Mouse (Mus musculus) embryonic facial prominence, embryonic 13.5 days (tissue): ENCODE measurements around the gene Bcat1. TPM values are rescaled to one million over a fixed set of nuclear protein-coding genes. Genes with fewer than 3 reads are reported as not detected.

Experiments used
- ATAC-seq: fragments of 200-750 bp; cut with Nextera tagmentation; 2 replicates; pipeline ENCODE4 v1.8.0; 2017; ENCODE audit warnings: low read depth; ENCODE audit not compliant: insufficient number of reproducible peaks, insufficient read depth, low FRiP score, low TSS enrichment
- H3K27ac ChIP-seq: fragments of 300-500 bp; sonication (generic); 2 replicates; pipeline ENCODE4 v1.5.1; 2015; ENCODE audit warnings: moderate library complexity, mild to moderate bottlenecking, inconsistent platforms
- H3K27me3 ChIP-seq: fragments of 300-500 bp; sonication (generic); 2 replicates; pipeline ENCODE4 v1.6.1; 2015; ENCODE audit warnings: mild to moderate bottlenecking, inconsistent platforms
- H3K36me3 ChIP-seq: fragments of 300-500 bp; sonication (generic); 2 replicates; pipeline ENCODE4 v1.6.1; 2015; ENCODE audit warnings: mild to moderate bottlenecking, inconsistent platforms
- H3K4me1 ChIP-seq: fragments of 300-500 bp; sonication (generic); 2 replicates; pipeline ENCODE4 v1.6.1; 2015; ENCODE audit warnings: inconsistent platforms
- H3K4me2 ChIP-seq: fragments of 300-500 bp; sonication (generic); 2 replicates; pipeline ENCODE4 v1.6.1; 2015; ENCODE audit warnings: moderate library complexity, mild to moderate bottlenecking, inconsistent platforms
- H3K4me3 ChIP-seq: fragments of 300-500 bp; sonication (generic); 2 replicates; pipeline ENCODE4 v1.5.1; 2015; ENCODE audit warnings: mild to moderate bottlenecking, inconsistent platforms
- H3K9ac ChIP-seq: fragments of 300-500 bp; sonication (generic); 2 replicates; pipeline ENCODE4 v1.6.1; 2015; ENCODE audit warnings: mild to moderate bottlenecking, inconsistent platforms
- H3K9me3 ChIP-seq: fragments of 300-500 bp; sonication (generic); 2 replicates; pipeline ENCODE4 v1.6.1; 2016; ENCODE audit warnings: inconsistent platforms
- WGBS: fragments of 180-500 bp; shearing (Covaris S2); methylation state at CpG from one replicate; pipeline ENCODE4 v1.1.7; 2015; ENCODE audit warnings: mixed read lengths; 5-methylcytosine and 5-hydroxymethylcytosine counted together
- polyA plus RNA-seq: library from polyadenylated mRNA; unstranded; fragments of >200 nt; fragmentation: Nextera tagmentation; extraction: Ambion mirVana; gene quantifications from 2 replicates; pipeline ENCODE4 v1.2.1, GENCODE M21; 2015

The Bcat1 gene
- polyA plus RNA-seq, 1 experiment from 2014 or later, result 32.3 TPM

DNA sequence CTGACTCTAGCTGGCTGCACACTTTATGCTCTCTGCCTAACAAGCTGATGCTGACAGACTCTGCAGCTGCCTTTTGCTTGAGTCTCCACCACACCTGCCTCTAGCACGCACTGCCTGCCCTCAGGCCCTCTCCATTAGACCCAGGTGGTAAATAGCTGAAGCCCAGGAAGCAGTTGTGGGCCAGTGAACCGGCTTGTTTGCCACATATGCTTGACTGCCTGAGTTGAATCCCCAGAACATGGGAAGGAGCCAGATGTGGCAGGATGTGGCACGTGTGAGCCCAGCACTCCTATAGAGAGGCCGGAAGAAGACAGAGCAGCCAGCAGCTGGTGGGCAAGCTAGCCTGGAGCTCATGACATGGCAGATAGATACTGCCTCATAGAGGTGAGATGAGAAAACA, 55.4 kb downstream of the Bcat1 start:
- Histone ChIP-seq H3K9me3 (peaks cover 4% of the 10 kb centered on the region; the same call in 1 of the 2 replicates), H3K4me1 (no peaks in the 10 kb centered on the region), H3K4me3 (no peak overlapping the region), H3K36me3 (peaks cover 17% of the 10 kb centered on the region), H3K4me2 (no peak overlapping the region), H3K27ac (no peak overlapping the region), H3K9ac (no peak overlapping the region), H3K27me3 (no peaks in the 10 kb centered on the region)
- WGBS, result 76% methylated on average over 4 of the region's 4 CpGs
- no peak for ATAC-seq

DNA sequence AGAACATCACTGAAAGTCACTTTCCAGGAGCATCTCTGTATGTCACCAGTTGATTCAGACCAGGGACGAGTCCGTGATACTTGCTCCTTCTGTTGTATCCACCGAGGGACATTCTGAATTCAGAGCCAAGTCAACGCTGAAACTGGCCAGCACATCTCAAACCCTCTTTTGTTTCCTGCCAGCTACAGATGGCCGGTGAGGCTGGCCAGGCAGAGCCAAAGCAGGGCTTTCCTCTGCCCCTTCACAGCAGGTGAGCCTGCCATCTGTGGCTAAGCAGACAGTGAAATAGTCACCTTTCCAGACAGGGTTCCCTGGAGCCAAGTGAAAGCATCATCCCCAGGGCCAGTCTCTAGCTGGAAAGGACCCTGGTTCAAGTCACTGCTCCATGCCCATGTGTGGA, 57.7 kb downstream of the Bcat1 start:
- ATAC-seq, result no peak

DNA sequence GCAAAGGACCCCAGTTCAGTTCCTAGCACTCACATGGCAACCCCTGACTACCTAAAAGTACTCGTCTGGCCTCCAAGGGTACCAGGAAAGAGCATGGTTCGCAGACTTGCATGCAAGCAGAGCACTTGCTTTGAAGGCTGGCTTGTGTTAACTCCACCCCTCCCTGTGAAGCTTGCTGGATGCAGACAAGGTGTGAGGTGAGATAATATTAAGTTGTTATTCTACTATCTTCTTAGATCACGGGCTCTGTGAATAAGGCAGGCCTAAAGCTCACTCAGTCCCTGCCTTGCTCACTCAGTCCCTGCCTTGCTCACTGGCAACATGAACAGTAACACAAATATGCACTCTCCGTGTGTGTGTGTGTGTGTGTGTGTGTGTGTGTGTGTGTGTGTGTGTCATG, 58.5 kb downstream of the Bcat1 start:
- no peak overlapping the region for H3K27ac ChIP-seq
- no peak overlapping the region for H3K4me3 ChIP-seq
- no peak for ATAC-seq
- no peaks in the 10 kb centered on the region for H3K27me3 ChIP-seq
- 88% methylated on average over 4 of the region's 4 CpGs for WGBS
- H3K4me2 ChIP-seq, result no peak overlapping the region
- no peaks in the 10 kb centered on the region for H3K9me3 ChIP-seq
- peaks cover 17% of the 10 kb centered on the region for H3K36me3 ChIP-seq
- H3K9ac ChIP-seq, result no peak overlapping the region
- no peaks in the 10 kb centered on the region for H3K4me1 ChIP-seq

More for the DNA sequence above, 57.7 kb downstream of the Bcat1 start:
- Histone ChIP-seq H3K36me3 (peaks cover 22% of the 10 kb centered on the region), H3K27me3 (no peaks in the 10 kb centered on the region), H3K4me1 (no peaks in the 10 kb centered on the region), H3K9ac (no peak overlapping the region), H3K27ac (no peak overlapping the region), H3K4me2 (no peak overlapping the region), H3K9me3 (peaks cover 3% of the 10 kb centered on the region; the same call in 1 of the 2 replicates), H3K4me3 (no peak overlapping the region)
- WGBS, result 90% methylated on average over 5 of the region's 5 CpGs

DNA sequence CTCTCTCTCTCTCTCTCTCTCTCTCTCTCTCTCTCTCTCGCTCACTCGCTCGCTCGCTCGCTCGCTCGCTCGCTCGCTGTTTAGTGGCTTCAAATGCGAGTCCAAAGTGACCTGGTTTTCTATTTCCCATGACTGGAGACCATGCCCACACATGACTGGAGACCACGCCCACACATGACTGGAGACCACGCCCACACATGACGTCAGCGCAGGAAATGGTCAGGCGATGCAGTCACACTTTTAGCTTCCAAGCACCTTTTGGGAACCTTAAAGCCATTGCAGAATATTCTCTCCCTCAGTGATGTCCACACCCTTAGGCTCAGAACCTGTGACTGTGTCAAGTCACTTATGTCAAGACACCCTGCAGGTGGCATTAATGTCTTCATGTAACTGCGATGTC, 59.3 kb downstream of the Bcat1 start:
- H3K27ac ChIP-seq, result no peak overlapping the region
- no peak overlapping the region for H3K4me2 ChIP-seq
- H3K4me1 ChIP-seq, result no peaks in the 10 kb centered on the region
- no peak for ATAC-seq
- H3K4me3 ChIP-seq, result no peak overlapping the region
- H3K9me3 ChIP-seq, result no peaks in the 10 kb centered on the region
- 94% methylated on average over 16 of the region's 16 CpGs for WGBS
- no peaks in the 10 kb centered on the region for H3K27me3 ChIP-seq
- H3K36me3 ChIP-seq, result peaks cover 17% of the 10 kb centered on the region
- no peak overlapping the region for H3K9ac ChIP-seq

DNA sequence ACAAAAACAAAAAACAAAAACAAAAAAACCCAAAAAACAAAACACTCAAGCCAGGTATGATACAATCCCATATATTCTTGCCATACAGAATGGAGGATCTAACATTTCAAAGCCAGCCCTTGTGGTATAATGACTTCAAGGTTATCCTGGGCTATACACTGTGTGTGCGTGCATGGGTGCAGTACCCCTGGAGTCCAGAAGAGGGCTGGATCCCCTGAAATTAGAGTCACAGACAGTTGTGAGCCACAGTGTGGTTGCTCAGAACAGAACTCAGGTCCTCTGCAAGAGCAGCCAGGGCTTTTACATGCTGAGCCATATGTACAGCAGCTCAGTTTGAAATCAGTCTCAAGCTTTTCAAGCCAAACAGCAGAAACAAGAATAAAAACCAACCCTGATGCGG, 61.0 kb downstream of the Bcat1 start:
- peaks cover 13% of the 10 kb centered on the region for H3K36me3 ChIP-seq
- no peaks in the 10 kb centered on the region for H3K9me3 ChIP-seq
- H3K9ac ChIP-seq, result no peak overlapping the region
- no peak overlapping the region for H3K4me2 ChIP-seq
- WGBS, result 95% methylated on average over 2 of the region's 2 CpGs
- H3K4me3 ChIP-seq, result no peak overlapping the region
- no peak for ATAC-seq
- H3K4me1 ChIP-seq, result no peaks in the 10 kb centered on the region
- H3K27me3 ChIP-seq, result no peaks in the 10 kb centered on the region
- no peak overlapping the region for H3K27ac ChIP-seq

DNA sequence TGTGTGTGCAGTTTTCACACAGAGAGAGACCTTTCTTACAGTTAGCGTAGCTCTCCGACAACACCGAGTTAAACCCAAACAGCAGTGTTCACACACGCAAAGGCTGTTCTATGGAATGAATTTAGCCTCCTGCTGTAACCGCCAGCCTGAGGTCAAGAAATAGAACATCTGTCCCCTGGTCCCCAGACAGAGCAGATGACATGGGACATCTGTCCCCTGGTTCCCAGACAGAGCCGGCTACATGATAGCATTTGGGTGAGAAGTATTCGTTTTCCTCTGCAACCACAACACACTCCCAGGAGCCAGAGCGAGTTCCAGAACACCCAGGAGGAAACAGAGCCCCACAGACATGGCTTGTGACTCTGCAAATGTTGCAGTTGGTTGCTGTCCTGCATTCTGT, 63.3 kb downstream of the Bcat1 start:
- no peak for ATAC-seq
- peaks cover 10% of the 10 kb centered on the region for H3K36me3 ChIP-seq

DNA sequence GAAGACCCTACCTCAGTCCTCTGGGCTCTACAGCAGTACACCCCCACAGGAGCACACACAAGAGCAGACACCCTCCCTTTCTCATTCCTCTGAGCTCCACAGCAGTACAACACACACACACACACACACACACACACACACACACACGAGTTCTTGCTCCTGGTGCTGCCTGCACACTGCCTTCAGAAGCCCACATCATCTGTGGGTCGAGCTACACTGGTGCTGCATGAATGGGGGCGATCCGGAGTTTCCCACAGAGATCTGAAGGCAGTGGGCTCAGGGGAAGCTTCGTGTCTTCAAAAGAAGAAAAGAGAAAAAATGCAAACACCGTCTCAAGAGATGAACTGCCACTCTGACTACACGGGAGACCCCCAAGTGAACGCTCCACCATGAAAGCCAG, 64.8 kb downstream of the Bcat1 start:
- Histone ChIP-seq H3K9ac (no peak overlapping the region), H3K9me3 (no peaks in the 10 kb centered on the region), H3K4me2 (no peak overlapping the region), H3K36me3 (peaks cover 7% of the 10 kb centered on the region), H3K4me1 (no peaks in the 10 kb centered on the region), H3K27me3 (no peaks in the 10 kb centered on the region), H3K27ac (no peak overlapping the region), H3K4me3 (no peak overlapping the region)
- 65% methylated on average over 8 of the region's 8 CpGs for WGBS
- no peak for ATAC-seq

More for the DNA sequence above, 63.3 kb downstream of the Bcat1 start:
- no peak overlapping the region for H3K9ac ChIP-seq
- no peak overlapping the region for H3K4me2 ChIP-seq
- no peak overlapping the region for H3K4me3 ChIP-seq
- H3K27me3 ChIP-seq, result no peaks in the 10 kb centered on the region
- WGBS, result 74% methylated on average over 8 of the region's 8 CpGs
- H3K27ac ChIP-seq, result no peak overlapping the region
- no peaks in the 10 kb centered on the region for H3K4me1 ChIP-seq
- no peaks in the 10 kb centered on the region for H3K9me3 ChIP-seq

DNA sequence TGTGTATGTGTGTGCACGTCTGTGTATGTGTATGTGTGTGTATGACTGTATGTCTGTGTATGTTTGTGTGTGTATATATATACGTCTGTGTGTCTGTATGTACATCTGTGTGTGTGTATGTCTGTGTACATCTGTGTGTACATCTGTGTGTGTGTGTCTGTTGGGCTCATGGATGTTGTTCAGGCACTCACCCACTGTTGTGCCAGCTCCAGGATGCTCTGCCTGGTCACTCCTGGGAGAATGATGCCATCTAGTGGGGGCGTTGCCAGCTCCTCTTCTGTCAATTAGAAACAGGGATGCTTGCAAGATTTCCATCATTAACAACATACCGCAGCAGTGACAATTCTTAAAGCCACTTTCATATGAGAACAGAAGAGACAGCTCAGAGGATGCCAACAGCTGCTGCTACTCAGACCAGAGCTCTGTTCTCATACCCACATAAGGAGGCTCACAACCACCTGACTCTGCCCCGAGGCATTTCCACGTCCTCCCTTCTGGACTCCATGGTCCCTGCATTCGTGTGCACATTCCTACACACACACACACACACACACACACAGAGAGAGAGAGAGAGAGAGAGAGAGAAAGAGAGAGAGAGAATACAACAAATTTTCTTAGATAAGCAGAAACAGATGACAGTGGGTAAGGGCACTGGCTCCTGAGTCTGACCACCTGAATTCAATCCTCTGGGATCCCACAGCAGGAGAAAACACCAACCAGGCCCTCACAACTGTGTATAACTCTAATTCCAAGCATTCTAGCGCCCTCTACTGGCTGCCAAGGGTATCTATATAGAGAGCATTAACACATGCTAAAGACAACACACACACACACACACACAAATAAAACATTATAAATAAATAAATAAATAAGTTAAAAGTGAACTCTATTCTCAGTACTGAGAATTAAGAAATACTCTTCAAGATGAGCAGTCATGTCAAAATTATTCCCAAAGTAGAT, 65.8 kb downstream of the Bcat1 start:
- H3K9ac ChIP-seq, result no peak overlapping the region
- no peak overlapping the region for H3K27ac ChIP-seq
- H3K4me3 ChIP-seq, result no peak overlapping the region
- peaks cover 5% of the 10 kb centered on the region for H3K4me1 ChIP-seq
- H3K27me3 ChIP-seq, result no peaks in the 10 kb centered on the region
- peaks cover 4% of the 10 kb centered on the region for H3K36me3 ChIP-seq
- WGBS, result 49% methylated on average over 8 of the region's 8 CpGs
- H3K4me2 ChIP-seq, result no peak overlapping the region
- H3K9me3 ChIP-seq, result no peaks in the 10 kb centered on the region
- ATAC-seq, result no peak

DNA sequence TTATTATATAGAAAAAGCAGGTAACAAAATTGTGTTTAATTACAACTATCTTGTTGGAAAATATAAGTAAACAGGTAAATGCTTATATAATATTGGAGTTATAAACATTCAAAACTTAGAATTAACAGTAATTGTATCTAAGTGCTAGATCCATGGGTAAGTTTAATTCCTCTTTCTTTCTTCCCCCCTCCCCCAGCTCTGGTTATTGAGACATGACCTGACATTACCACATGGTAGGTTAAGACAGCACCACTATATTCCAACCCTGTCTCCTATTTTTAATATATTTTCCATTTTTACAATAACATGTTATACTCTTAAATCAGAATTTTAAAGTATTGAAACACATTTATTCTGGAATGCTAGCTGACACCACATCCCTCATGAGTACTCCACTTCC, 72.5 kb downstream of the Bcat1 start:
- Histone ChIP-seq H3K27ac (no peak overlapping the region), H3K9me3 (no peaks in the 10 kb centered on the region), H3K4me3 (no peak overlapping the region), H3K27me3 (peaks cover 5% of the 10 kb centered on the region; the same call in 1 of the 2 replicates), H3K4me1 (peaks cover 18% of the 10 kb centered on the region), H3K4me2 (no peak overlapping the region), H3K36me3 (no peaks in the 10 kb centered on the region), H3K9ac (no peak overlapping the region)
- no peak for ATAC-seq

DNA sequence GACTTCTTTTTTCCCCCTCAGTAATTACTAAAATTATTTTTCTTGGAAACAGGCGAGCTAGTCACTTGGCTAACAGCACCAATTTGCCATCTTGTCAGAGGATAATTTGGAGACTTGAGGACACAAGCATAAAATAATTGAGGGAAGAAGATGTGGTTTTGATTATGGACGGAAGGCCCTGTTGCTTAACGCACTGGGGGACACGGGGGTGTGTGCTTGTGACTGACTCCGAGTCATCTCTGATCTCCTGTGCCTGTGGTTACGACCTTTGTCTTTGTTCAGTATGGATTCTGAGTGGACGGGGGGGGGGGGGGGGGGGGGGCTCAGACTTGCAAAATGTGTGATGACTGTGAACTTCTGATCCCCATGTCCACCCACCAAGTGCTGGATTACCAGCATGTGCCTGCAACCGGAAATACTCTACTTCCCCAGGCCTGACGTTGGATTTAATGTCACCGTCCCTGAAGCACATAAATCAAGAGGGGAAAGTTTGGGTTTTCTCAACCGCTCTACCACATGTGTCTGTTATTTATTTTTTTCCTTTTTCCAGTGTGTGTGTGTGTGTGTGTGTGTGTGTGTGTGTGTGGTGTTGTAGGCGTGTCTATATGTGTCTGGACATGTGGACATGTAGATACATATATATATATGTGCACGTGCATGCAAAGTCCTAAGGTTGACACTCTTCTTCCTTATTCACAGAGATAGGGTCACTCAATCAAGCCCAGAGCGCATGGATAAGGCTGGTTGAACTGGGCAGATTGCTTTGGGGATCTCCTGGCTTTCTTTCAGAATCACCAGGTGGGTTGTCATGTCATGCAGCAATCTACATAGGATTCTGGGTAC, 73.7 kb downstream of the Bcat1 start:
- no peak for ATAC-seq
- peaks cover 18% of the 10 kb centered on the region for H3K4me1 ChIP-seq
- H3K4me3 ChIP-seq, result no peak overlapping the region
- no peaks in the 10 kb centered on the region for H3K36me3 ChIP-seq
- 33% methylated on average over 14 of the region's 14 CpGs for WGBS
- H3K9ac ChIP-seq, result no peak overlapping the region
- no peak overlapping the region for H3K27ac ChIP-seq
- peaks cover 5% of the 10 kb centered on the region; the same call in 1 of the 2 replicates for H3K27me3 ChIP-seq
- no peak overlapping the region for H3K4me2 ChIP-seq
- no peaks in the 10 kb centered on the region for H3K9me3 ChIP-seq

DNA sequence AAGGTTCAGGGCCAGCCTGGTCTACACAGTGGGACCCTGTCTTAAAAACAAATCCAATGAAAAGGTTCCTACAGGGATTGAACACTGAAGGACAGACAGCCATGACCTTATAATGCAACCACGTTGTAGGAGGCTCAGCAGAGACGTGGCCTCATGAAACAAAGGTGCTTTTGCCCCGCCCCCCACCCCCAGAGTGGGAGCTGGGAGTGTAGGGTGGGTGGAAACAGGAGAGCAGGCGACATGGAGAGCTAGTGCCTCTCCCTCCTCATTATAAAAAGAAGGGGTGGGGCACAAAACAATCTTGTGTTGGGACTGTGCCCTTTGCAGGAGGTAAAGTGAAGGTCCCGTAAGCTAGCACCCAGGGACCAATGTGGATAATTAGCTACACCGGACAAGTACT, 74.5 kb downstream of the Bcat1 start:
- Histone ChIP-seq H3K9ac (no peak overlapping the region), H3K9me3 (no peaks in the 10 kb centered on the region)

More for the DNA sequence above, 74.5 kb downstream of the Bcat1 start:
- Histone ChIP-seq H3K4me2 (no peak overlapping the region), H3K4me3 (no peak overlapping the region), H3K27me3 (peaks cover 5% of the 10 kb centered on the region; the same call in 1 of the 2 replicates), H3K36me3 (no peaks in the 10 kb centered on the region), H3K27ac (0 out of 2 replicates have a peak overlapping the region, but pooled peaks have one; percentile 2), H3K4me1 (peaks cover 18% of the 10 kb centered on the region)
- ATAC-seq, result no peak
- 51% methylated on average over 6 of the region's 6 CpGs for WGBS
